Mouse (Mus musculus): ENCODE data around the gene Hist1h2ai. TPM values are rescaled to one million over a fixed set of nuclear protein-coding genes. Genes with fewer than 3 reads are reported as not detected.

Gene Hist1h2ai
- total RNA-seq, 2 experiments from 2014 or later, result 5,185 TPM; not detected in 1

Other genes with a start within 250 kb of the Hist1h2ai start
Only the 30 nearest of the 32 such genes appear.
- gene Gm10065, start 237.0 kb upstream of the Hist1h2ai start, total RNA-seq (2014; fragmentation: Nextera tagmentation), result not detected in 2 replicates
- gene Gm10065, start 237.0 kb upstream of the Hist1h2ai start, total RNA-seq (2017), result not detected in 2 replicates
- gene AK157302, start 221.2 kb upstream of the Hist1h2ai start, total RNA-seq (2014; fragmentation: Nextera tagmentation), result 0.21 and 1.2 TPM in 2 replicates
- gene AK157302, start 221.2 kb upstream of the Hist1h2ai start, total RNA-seq (2017), result 1.1 TPM in 1 of 2 replicates, not detected in the other
- gene Gm11273, start 215.0 kb upstream of the Hist1h2ai start, total RNA-seq (2014; fragmentation: Nextera tagmentation), result 7.3 and 7.9 TPM in 2 replicates
- 4.4 and 6.8 TPM in 2 replicates for gene Gm11273, start 215.0 kb upstream of the Hist1h2ai start, total RNA-seq (2017)
- 10.9 TPM in 2 replicates for gene Zkscan8, start 185.3 kb upstream of the Hist1h2ai start, total RNA-seq (2014; fragmentation: Nextera tagmentation)
- 7.3 and 7.8 TPM in 2 replicates for gene Zkscan8, start 185.3 kb upstream of the Hist1h2ai start, total RNA-seq (2017)
- not detected in 2 replicates for gene Olfr1366, start 173.6 kb upstream of the Hist1h2ai start, total RNA-seq (2014; fragmentation: Nextera tagmentation)
- gene Olfr1366, start 173.6 kb upstream of the Hist1h2ai start, total RNA-seq (2017), result not detected in 2 replicates
- not detected in 2 replicates for gene Olfr1535, start 156.5 kb upstream of the Hist1h2ai start, total RNA-seq (2014; fragmentation: Nextera tagmentation)
- not detected in 2 replicates for gene Olfr1535, start 156.5 kb upstream of the Hist1h2ai start, total RNA-seq (2017)
- not detected in 2 replicates for gene Olfr1364, start 134.7 kb upstream of the Hist1h2ai start, total RNA-seq (2014; fragmentation: Nextera tagmentation)
- gene Olfr1364, start 134.7 kb upstream of the Hist1h2ai start, total RNA-seq (2017), result not detected in 2 replicates
- not detected in 2 replicates for gene Olfr1362, start 102.4 kb upstream of the Hist1h2ai start, total RNA-seq (2014; fragmentation: Nextera tagmentation)
- gene Olfr1362, start 102.4 kb upstream of the Hist1h2ai start, total RNA-seq (2017), result not detected in 2 replicates
- not detected in 2 replicates for gene Olfr11, start 73.9 kb upstream of the Hist1h2ai start, total RNA-seq (2014; fragmentation: Nextera tagmentation)
- not detected in 2 replicates for gene Olfr11, start 73.9 kb upstream of the Hist1h2ai start, total RNA-seq (2017)
- gene Olfr1361, start 53.0 kb upstream of the Hist1h2ai start, total RNA-seq (2014; fragmentation: Nextera tagmentation), result not detected in 2 replicates
- not detected in 2 replicates for gene Olfr1361, start 53.0 kb upstream of the Hist1h2ai start, total RNA-seq (2017)
- not detected in 2 replicates for gene Olfr1360, start 39.0 kb upstream of the Hist1h2ai start, total RNA-seq (2014; fragmentation: Nextera tagmentation)
- gene Olfr1360, start 39.0 kb upstream of the Hist1h2ai start, total RNA-seq (2017), result not detected in 2 replicates
- gene Olfr1359, start 18.3 kb upstream of the Hist1h2ai start, total RNA-seq (2014; fragmentation: Nextera tagmentation), result not detected in 2 replicates
- not detected in 2 replicates for gene Olfr1359, start 18.3 kb upstream of the Hist1h2ai start, total RNA-seq (2017)
- 210 and 236 TPM in 2 replicates for gene Hist1h2bl, start 279 bp upstream of the Hist1h2ai start, total RNA-seq (2014; fragmentation: Nextera tagmentation)
- 416 and 515 TPM in 2 replicates for gene Hist1h2bl, start 279 bp upstream of the Hist1h2ai start, total RNA-seq (2017)
- gene Hist1h3h, start 1.2 kb downstream of the Hist1h2ai start, total RNA-seq (2014; fragmentation: Nextera tagmentation), result 4.5 TPM in 1 of 2 replicates, not detected in the other
- gene Hist1h3h, start 1.2 kb downstream of the Hist1h2ai start, total RNA-seq (2017), result 334 and 360 TPM in 2 replicates
- 123 and 125 TPM in 2 replicates for gene Hist1h2bm, start 5.6 kb downstream of the Hist1h2ai start, total RNA-seq (2014; fragmentation: Nextera tagmentation)
- gene Hist1h2bm, start 5.6 kb downstream of the Hist1h2ai start, total RNA-seq (2017), result 554 and 641 TPM in 2 replicates
- gene Hist1h4j, start 18.6 kb downstream of the Hist1h2ai start, total RNA-seq (2014; fragmentation: Nextera tagmentation), result 2.1 and 2.5 TPM in 2 replicates
- gene Hist1h4j, start 18.6 kb downstream of the Hist1h2ai start, total RNA-seq (2017), result 277 and 325 TPM in 2 replicates
- gene Hist1h4k, start 34.1 kb downstream of the Hist1h2ai start, total RNA-seq (2014; fragmentation: Nextera tagmentation), result 143 and 341 TPM in 2 replicates
- gene Hist1h4k, start 34.1 kb downstream of the Hist1h2ai start, total RNA-seq (2017), result 2,272 and 2,398 TPM in 2 replicates
- gene Hist1h2ak, start 37.4 kb downstream of the Hist1h2ai start, total RNA-seq (2014; fragmentation: Nextera tagmentation), result 8.6 and 105 TPM in 2 replicates
- 1,120 and 1,478 TPM in 2 replicates for gene Hist1h2ak, start 37.4 kb downstream of the Hist1h2ai start, total RNA-seq (2017)
- 168 and 218 TPM in 2 replicates for gene Hist1h2bn, start 37.7 kb downstream of the Hist1h2ai start, total RNA-seq (2014; fragmentation: Nextera tagmentation)
- gene Hist1h2bn, start 37.7 kb downstream of the Hist1h2ai start, total RNA-seq (2017), result 1,437 and 1,878 TPM in 2 replicates
- 278 and 329 TPM in 2 replicates for gene Hist1h1b, start 64.2 kb downstream of the Hist1h2ai start, total RNA-seq (2014; fragmentation: Nextera tagmentation)
- gene Hist1h1b, start 64.2 kb downstream of the Hist1h2ai start, total RNA-seq (2017), result 1,634 and 1,715 TPM in 2 replicates
- 73.1 and 153 TPM in 2 replicates for gene Hist1h3i, start 66.9 kb downstream of the Hist1h2ai start, total RNA-seq (2014; fragmentation: Nextera tagmentation)
- gene Hist1h3i, start 66.9 kb downstream of the Hist1h2ai start, total RNA-seq (2017), result 268 and 310 TPM in 2 replicates
- gene Hist1h2an, start 70.8 kb downstream of the Hist1h2ai start, total RNA-seq (2014; fragmentation: Nextera tagmentation), result 8.9 TPM in 1 of 2 replicates, not detected in the other
- gene Hist1h2an, start 70.8 kb downstream of the Hist1h2ai start, total RNA-seq (2017), result 984 and 1,144 TPM in 2 replicates
- 8.8 and 28.0 TPM in 2 replicates for gene Hist1h2bp, start 71.0 kb downstream of the Hist1h2ai start, total RNA-seq (2014; fragmentation: Nextera tagmentation)
- gene Hist1h2bp, start 71.0 kb downstream of the Hist1h2ai start, total RNA-seq (2017), result 41.2 and 55.0 TPM in 2 replicates
- 261 and 279 TPM in 2 replicates for gene Hist1h2bq, start 93.8 kb downstream of the Hist1h2ai start, total RNA-seq (2014; fragmentation: Nextera tagmentation)
- 496 and 652 TPM in 2 replicates for gene Hist1h2bq, start 93.8 kb downstream of the Hist1h2ai start, total RNA-seq (2017)
- 54.5 TPM in 1 of 2 replicates, not detected in the other for gene Hist1h2ao, start 94.0 kb downstream of the Hist1h2ai start, total RNA-seq (2014; fragmentation: Nextera tagmentation)
- 38.4 TPM in 1 of 2 replicates, not detected in the other for gene Hist1h2ao, start 94.0 kb downstream of the Hist1h2ai start, total RNA-seq (2017)
- 72.5 and 88.1 TPM in 2 replicates for gene Hist1h4m, start 95.3 kb downstream of the Hist1h2ai start, total RNA-seq (2014; fragmentation: Nextera tagmentation)
- 1,782 and 2,792 TPM in 2 replicates for gene Hist1h4m, start 95.3 kb downstream of the Hist1h2ai start, total RNA-seq (2017)
- gene Hist1h4n, start 115.8 kb downstream of the Hist1h2ai start, total RNA-seq (2014; fragmentation: Nextera tagmentation), result 21.5 and 58.9 TPM in 2 replicates
- 1,825 and 2,129 TPM in 2 replicates for gene Hist1h4n, start 115.8 kb downstream of the Hist1h2ai start, total RNA-seq (2017)
- gene Hist1h2ap, start 117.1 kb downstream of the Hist1h2ai start, total RNA-seq (2014; fragmentation: Nextera tagmentation), result 38.3 and 85.3 TPM in 2 replicates
- 5,843 and 7,480 TPM in 2 replicates for gene Hist1h2ap, start 117.1 kb downstream of the Hist1h2ai start, total RNA-seq (2017)
- gene Hist1h2br, start 117.3 kb downstream of the Hist1h2ai start, total RNA-seq (2014; fragmentation: Nextera tagmentation), result 243 and 249 TPM in 2 replicates
- gene Hist1h2br, start 117.3 kb downstream of the Hist1h2ai start, total RNA-seq (2017), result 665 and 823 TPM in 2 replicates
- 13.3 and 15.7 TPM in 2 replicates for gene Zfp184, start 228.7 kb downstream of the Hist1h2ai start, total RNA-seq (2014; fragmentation: Nextera tagmentation)
- 13.3 and 16.3 TPM in 2 replicates for gene Zfp184, start 228.7 kb downstream of the Hist1h2ai start, total RNA-seq (2017)

All from granulocyte monocyte progenitor cell, adult 5-6 weeks (primary cell).